Mouse (Mus musculus) liver, adult 2 months (tissue): ENCODE results near the gene Gm20388. TPM values are rescaled to one million over a fixed set of nuclear protein-coding genes. Genes with fewer than 3 reads are reported as not detected.

Experiments
- DNase-seq: peaks from one replicate; pipeline ENCODE4 v3.0.0-alpha.2; 2011; ENCODE audit warnings: low read depth, low spot score; ENCODE audit errors: extremely low read depth
- H3K27ac ChIP-seq: fragments of 200-500 bp; replicated peaks from 2 replicates; pipeline ENCODE4 v1.5.1; 2012; ENCODE audit warnings: low read depth, mild to moderate bottlenecking, control low read depth, inconsistent platforms, low read length; ENCODE audit not compliant: insufficient read depth
- H3K27me3 ChIP-seq: fragments of 200-500 bp; 2 replicates; pipeline ENCODE4 v1.6.1; 2012; ENCODE audit warnings: mild to moderate bottlenecking, moderate library complexity, low read length, inconsistent platforms; ENCODE audit not compliant: control insufficient read depth, insufficient read depth
- H3K36me3 ChIP-seq: fragments of 200-500 bp; 2 replicates; pipeline ENCODE4 v1.6.1; 2012; ENCODE audit warnings: low read length, inconsistent platforms; ENCODE audit not compliant: control insufficient read depth, insufficient read depth
- H3K4me1 ChIP-seq: fragments of 200-500 bp; 2 replicates; pipeline ENCODE4 v1.6.1; 2011; ENCODE audit warnings: low read length; ENCODE audit not compliant: control insufficient read depth, insufficient read depth
- H3K4me3 ChIP-seq: fragments of 200-500 bp; 2 replicates; pipeline ENCODE4 v1.5.1; 2011; ENCODE audit warnings: low read depth, mild to moderate bottlenecking, control low read depth, low read length, moderate library complexity; ENCODE audit not compliant: insufficient read depth
- H3K79me2 ChIP-seq: fragments of 200-500 bp; 2 replicates; pipeline ENCODE4 v1.6.1; 2012; ENCODE audit warnings: inconsistent platforms, mild to moderate bottlenecking, low read length, moderate library complexity; ENCODE audit not compliant: control insufficient read depth, insufficient read depth
- H3K9ac ChIP-seq: fragments of 200-500 bp; 2 replicates; pipeline ENCODE4 v1.6.1; 2012; ENCODE audit warnings: low read depth, mild to moderate bottlenecking, control low read depth, inconsistent platforms, low read length
- CTCF ChIP-seq: fragments of 200-500 bp; IDR thresholded peaks from 2 replicates; pipeline ENCODE4 v1.5.1; 2011; ENCODE audit warnings: low read depth, low read length, control low read depth
- POLR2A ChIP-seq: fragments of 200-500 bp; IDR thresholded peaks from 2 replicates; pipeline ENCODE4 v1.6.1; 2011; ENCODE audit warnings: low read length, control low read depth; ENCODE audit not compliant: insufficient read depth; ENCODE audit errors: extremely low read depth
- WGBS: fragments of 180-500 bp; shearing (Covaris S2); methylation state at CpG from one replicate; pipeline ENCODE4 v1.1.7; 2018; 5-methylcytosine and 5-hydroxymethylcytosine counted together
- polyA plus RNA-seq: library from polyadenylated mRNA; depleted of rRNA; stranded (reverse); fragments of >200 nt; gene quantifications from 2 replicates; pipeline ENCODE4 v1.2.3, GENCODE M21; 2012
- total RNA-seq: library from RNA; depleted of rRNA; stranded (reverse); fragments of >200 nt; gene quantifications from 2 replicates; pipeline ENCODE4 v1.2.3, GENCODE M21; 2014

The Gm20388 gene
- total and polyA plus RNA-seq, 2 experiments: 6.4 to 19.9 TPM

GRCm38 (mm10) chr8:122758597-122758996 is 2848.0 kb downstream of the Gm20388 start:
- H3K27ac ChIP-seq: no peak overlapping the region
- no peak for TF ChIP-seq CTCF
- TF ChIP-seq POLR2A: no peak
- no peaks in the 10 kb centered on the region for H3K4me1 ChIP-seq
- peaks cover 2% of the 10 kb centered on the region; the same call in 1 of the 2 replicates for H3K27me3 ChIP-seq
- H3K79me2 ChIP-seq: no peaks in the 10 kb centered on the region
- no peak for DNase-seq
- H3K9ac ChIP-seq: no peak overlapping the region
- no peak overlapping the region for H3K4me3 ChIP-seq
- H3K36me3 ChIP-seq: no peaks in the 10 kb centered on the region

GRCm38 (mm10) chr8:122760116-122760515 is 2849.5 kb downstream of the Gm20388 start:
- peaks cover 2% of the 10 kb centered on the region; the same call in 1 of the 2 replicates for H3K27me3 ChIP-seq
- no peaks in the 10 kb centered on the region for H3K4me1 ChIP-seq
- no peak for TF ChIP-seq CTCF
- no peak for TF ChIP-seq POLR2A
- 70% methylated on average over 7 of the region's 7 CpGs for WGBS
- no peak overlapping the region for H3K4me3 ChIP-seq
- no peak for DNase-seq
- H3K79me2 ChIP-seq: no peaks in the 10 kb centered on the region
- no peak overlapping the region for H3K27ac ChIP-seq
- no peaks in the 10 kb centered on the region for H3K36me3 ChIP-seq
- no peak overlapping the region for H3K9ac ChIP-seq

- H3K4me1 ChIP-seq: no peaks in the 10 kb centered on the region
- H3K4me3 ChIP-seq: no peak overlapping the region
- TF ChIP-seq POLR2A (no peak), CTCF (no peak)
- H3K79me2 ChIP-seq: no peaks in the 10 kb centered on the region
- no peak for DNase-seq
- peaks cover 2% of the 10 kb centered on the region; the same call in 1 of the 2 replicates for H3K27me3 ChIP-seq
- no peaks in the 10 kb centered on the region for H3K36me3 ChIP-seq
- no peak overlapping the region for H3K9ac ChIP-seq
- no peak overlapping the region for H3K27ac ChIP-seq
- 65% methylated on average over 6 of the region's 6 CpGs for WGBS
Observed at GRCm38 (mm10) chr8:122761109-122761508, 2850.5 kb downstream of the Gm20388 start.

GRCm38 (mm10) chr8:122762731-122763266 is 2852.2 kb downstream of the Gm20388 start:
- no peak overlapping the region for H3K9ac ChIP-seq
- H3K4me1 ChIP-seq: no peaks in the 10 kb centered on the region
- WGBS: 69% methylated on average over 12 of the region's 12 CpGs
- no peaks in the 10 kb centered on the region for H3K36me3 ChIP-seq
- no peak overlapping the region for H3K27ac ChIP-seq
- TF ChIP-seq POLR2A (no peak), CTCF (no peak)
- no peak for DNase-seq
- no peaks in the 10 kb centered on the region for H3K79me2 ChIP-seq
- H3K27me3 ChIP-seq: peaks cover 2% of the 10 kb centered on the region; the same call in 1 of the 2 replicates
- no peak overlapping the region for H3K4me3 ChIP-seq

GRCm38 (mm10) chr8:122763267-122763738 is 2852.7 kb downstream of the Gm20388 start:
- H3K79me2 ChIP-seq: no peaks in the 10 kb centered on the region
- H3K27me3 ChIP-seq: peaks cover 2% of the 10 kb centered on the region; the same call in 1 of the 2 replicates
- no peaks in the 10 kb centered on the region for H3K36me3 ChIP-seq
- H3K4me1 ChIP-seq: no peaks in the 10 kb centered on the region
- TF ChIP-seq CTCF (no peak), POLR2A (no peak)
- 80% methylated on average over 14 of the region's 14 CpGs for WGBS
- no peak overlapping the region for H3K4me3 ChIP-seq
- H3K9ac ChIP-seq: no peak overlapping the region
- DNase-seq: no peak
- no peak overlapping the region for H3K27ac ChIP-seq

GRCm38 (mm10) chr8:122764790-122765474 is 2854.3 kb downstream of the Gm20388 start:
- Histone ChIP-seq H3K4me3 (no peak overlapping the region), H3K79me2 (no peaks in the 10 kb centered on the region), H3K36me3 (no peaks in the 10 kb centered on the region), H3K4me1 (no peaks in the 10 kb centered on the region), H3K27me3 (peaks cover 2% of the 10 kb centered on the region; the same call in 1 of the 2 replicates), H3K27ac (no peak overlapping the region), H3K9ac (no peak overlapping the region)
- no peak for TF ChIP-seq CTCF
- TF ChIP-seq POLR2A: no peak
- 62% methylated on average over 7 of the region's 7 CpGs for WGBS
- no peak for DNase-seq
